Comparison of ENCODE assay signal across 8 mouse cellular contexts in the genomic region with DNA sequence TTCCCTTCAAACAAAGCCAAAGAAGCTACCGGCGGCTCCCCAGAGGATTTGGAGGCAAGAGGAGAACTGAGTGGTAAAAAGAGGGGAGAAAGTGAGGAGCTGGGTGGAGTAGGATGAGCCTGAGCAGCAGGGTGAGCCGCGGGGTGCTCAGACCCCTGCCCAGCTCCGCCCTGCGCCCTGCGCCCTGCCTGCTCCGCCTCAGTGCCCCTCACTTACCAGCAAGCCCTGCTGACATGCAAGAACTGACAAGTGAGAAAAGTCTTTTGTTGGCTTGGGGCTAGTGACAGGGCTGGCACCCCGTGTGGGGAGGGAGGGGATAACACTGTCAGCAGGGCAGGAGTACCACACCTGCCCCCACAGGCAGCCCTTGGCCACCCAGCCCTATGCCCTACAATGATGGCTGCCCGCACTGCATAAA.
DNase-seq lines count a peak whose midpoint lies in the region; ATAC-seq and TF ChIP-seq lines count a peak whose summit lies in the region.

No protein-coding gene starts in this region.

- H3K4me3 ChIP-seq in left cerebral cortex, adult 2 months, result peak overlapping the region; percentile 43
- H3K4me3 ChIP-seq in forebrain, embryonic 13.5 days, result peak overlapping the region; percentile 53
- H3K4me3 ChIP-seq in hindbrain, embryonic 14.5 days (replicated peaks; ENCODE audit: low read length), result peak overlapping the region; percentile 46
- H3K4me3 ChIP-seq in midbrain, embryonic 10.5 days, result peak overlapping the region; percentile 66

- DNase-seq in left cerebral cortex, adult 2 months (ENCODE audit: extremely low spot score in 1 of 2, low spot score in 2 of 2), result peak in 1 of 2 experiments; percentile 15
- DNase-seq in left cerebral cortex, adult 9 months (ENCODE audit: low spot score in 2 of 2), result no peak
- peak; percentile 70 to 77 for DNase-seq in cerebellum, adult 18-20 months
- DNase-seq in hindbrain, embryonic 14.5 days (ENCODE audit: low spot score), result peak; percentile 52
- DNase-seq in midbrain, embryonic 10.5 days (ENCODE audit: low spot score), result peak; percentile 73
- no peak for DNase-seq in urinary bladder, postnatal 10 days (ENCODE audit: low spot score)

- peaks cover 28% of the 10 kb centered on the region for H3K4me1 ChIP-seq in forebrain, embryonic 13.5 days
- H3K4me1 ChIP-seq in hindbrain, embryonic 14.5 days (replicated peaks; ENCODE audit: control insufficient read depth, insufficient read depth, low read length), result peaks cover 5% of the 10 kb centered on the region; the same call in 1 of the 2 replicates
- H3K4me1 ChIP-seq in midbrain, embryonic 10.5 days, result peaks cover 22% of the 10 kb centered on the region

- intact Hi-C loops in left cerebral cortex, adult 2 months (cut with DNase I), result no loop called here

- H3K9ac ChIP-seq in forebrain, embryonic 13.5 days, result peak overlapping the region; percentile 76
- H3K9ac ChIP-seq in hindbrain, embryonic 14.5 days, result peak overlapping the region; percentile 75

- H3K27me3 ChIP-seq in forebrain, embryonic 13.5 days, result no peaks in the 10 kb centered on the region; the same call in 1 of the 2 replicates
- H3K27me3 ChIP-seq in hindbrain, embryonic 14.5 days (ENCODE audit: control insufficient read depth, insufficient read depth, low read length), result no peaks in the 10 kb centered on the region
- H3K27me3 ChIP-seq in midbrain, embryonic 10.5 days (ENCODE audit: low read depth, poor library complexity, severe bottlenecking), result peaks cover 25% of the 10 kb centered on the region; the same call in 1 of the 2 replicates

- no peaks in the 10 kb centered on the region for H3K36me3 ChIP-seq in forebrain, embryonic 13.5 days (ENCODE audit: poor library complexity, severe bottlenecking)
- H3K36me3 ChIP-seq in hindbrain, embryonic 14.5 days (replicated peaks; ENCODE audit: control insufficient read depth, insufficient read depth), result no peaks in the 10 kb centered on the region
- H3K36me3 ChIP-seq in midbrain, embryonic 10.5 days, result no peaks in the 10 kb centered on the region

- no peaks in the 10 kb centered on the region for H3K9me3 ChIP-seq in forebrain, embryonic 13.5 days (replicated peaks)
- H3K9me3 ChIP-seq in hindbrain, embryonic 14.5 days (ENCODE audit: control insufficient read depth, low read length), result no peaks in the 10 kb centered on the region
- no peaks in the 10 kb centered on the region for H3K9me3 ChIP-seq in midbrain, embryonic 10.5 days (replicated peaks)

- peak; percentile 16; the same call in 1 of the 2 replicates for TF ChIP-seq CTCF in left cerebral cortex, adult 2 months (IDR thresholded peaks at IDR 0.05)

- H3K4me2 ChIP-seq in forebrain, embryonic 13.5 days, result peak overlapping the region; percentile 91
- H3K4me2 ChIP-seq in hindbrain, embryonic 14.5 days (replicated peaks), result peak overlapping the region; percentile 97

- ATAC-seq in forebrain, embryonic 13.5 days, result peak; percentile 93
- ATAC-seq in hindbrain, embryonic 14.5 days (ENCODE audit: low FRiP score), result peak; percentile 92
- no peak for ATAC-seq in erythroblast, adult 5-6 weeks (replicated peaks; ENCODE audit: low FRiP score, poor library complexity, severe bottlenecking)

- 0% methylated on average over 7 of the region's 10 CpGs for WGBS in forebrain, embryonic 13.5 days
- WGBS in hindbrain, embryonic 14.5 days, result 1% methylated on average over 9 of the region's 10 CpGs
- 0% methylated on average over 10 of the region's 10 CpGs for WGBS in midbrain, embryonic 10.5 days

- no peak overlapping the region for H3K27ac ChIP-seq in left cerebral cortex, adult 2 months
- H3K27ac ChIP-seq in forebrain, embryonic 13.5 days, result peak overlapping the region; percentile 40; the same call in 1 of the 2 replicates
- H3K27ac ChIP-seq in hindbrain, embryonic 14.5 days, result peak overlapping the region; percentile 61
- peak overlapping the region; percentile 85 for H3K27ac ChIP-seq in midbrain, embryonic 10.5 days (replicated peaks)

Comparison
In these comparisons a context has a peak if more than half of its experiments do, and no peak if none do; other contexts are left out.
1. DNase-seq: peak in cerebellum, adult 18-20 months (2 of 2), hindbrain, embryonic 14.5 days (single experiment) and midbrain, embryonic 10.5 days (single experiment); none in left cerebral cortex, adult 9 months (0 of 2) and urinary bladder, postnatal 10 days (single experiment).
2. Peak in every context shown above with its lines, with median percentiles within 50 percentile points of each other: H3K4me3 ChIP-seq.